Mouse (Mus musculus): Measurements from ENCODE around the gene Cux1. TPM values are rescaled to one million over a fixed set of nuclear protein-coding genes. Genes with fewer than 3 reads are reported as not detected.

Gene Cux1
- polyA plus RNA-seq (2015; fragmentation: Nextera tagmentation; extraction: Ambion mirVana) = 104 and 106 TPM in 2 replicates

DNA sequence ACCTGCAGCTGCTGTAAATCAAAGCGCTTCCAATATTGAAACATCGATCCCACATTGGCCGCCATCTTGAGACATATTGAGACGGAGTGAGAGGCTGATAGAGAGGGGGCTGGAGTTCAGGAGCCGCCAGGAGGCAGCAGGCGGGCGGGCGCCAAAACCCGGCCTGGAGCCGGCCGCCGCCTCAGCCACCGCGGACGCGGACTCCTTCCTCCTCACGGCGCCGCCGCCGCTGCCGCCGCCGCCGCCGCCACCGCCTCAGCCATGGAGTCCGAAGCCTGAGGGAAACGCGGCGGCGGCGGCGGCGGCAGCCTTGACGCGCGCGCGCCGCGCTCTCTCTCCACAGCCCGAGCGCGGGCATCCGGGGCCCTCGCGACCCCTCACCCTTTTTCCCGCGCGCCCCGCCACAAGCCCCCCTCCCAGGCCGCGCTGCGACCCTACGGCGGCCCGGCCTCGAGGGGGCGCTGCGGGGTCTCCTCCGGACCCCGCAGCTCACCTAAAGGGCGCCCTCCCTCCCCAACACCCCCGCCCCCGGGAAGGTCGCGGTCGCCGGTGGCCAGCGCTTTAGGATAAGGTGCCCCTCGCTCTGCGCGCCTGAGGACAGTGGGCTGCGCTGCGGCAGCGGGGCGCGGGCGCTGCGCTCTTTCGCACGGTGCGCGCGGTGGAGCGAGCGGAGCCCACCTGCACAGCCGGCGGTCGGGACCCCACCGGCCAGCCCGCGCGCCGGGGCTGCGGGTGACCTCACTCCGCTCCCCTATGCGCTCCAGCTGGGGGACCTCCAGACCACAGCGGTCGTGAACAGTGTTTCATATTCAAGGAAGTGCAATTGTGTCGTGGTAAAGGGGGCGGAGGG, at the start of gene Cux1:
TSS of gene Cux1 (minus strand) at position 315 of the 850 bp plus-strand sequence.
- peak; percentile 92 for ATAC-seq (ENCODE audit: low FRiP score)
- H3K9ac ChIP-seq = peak within 1 kb of the TSS; percentile 92
- peak within 1 kb of the TSS; percentile 98 for H3K27ac ChIP-seq
- H3K4me2 ChIP-seq = peak within 1 kb of the TSS; percentile 98
- peak within 1 kb of the TSS; percentile 98 for H3K4me3 ChIP-seq
- H3K9me3 ChIP-seq = no peaks in the 10 kb centered on the region
- peaks cover 41% of the 10 kb centered on the region for H3K4me1 ChIP-seq (replicated peaks)
- peaks cover 36% of the 10 kb centered on the region for H3K27me3 ChIP-seq
- no peaks in the 10 kb centered on the region for H3K36me3 ChIP-seq
- WGBS = under 1% methylated on average over 71 of the region's 103 CpGs

DNA sequence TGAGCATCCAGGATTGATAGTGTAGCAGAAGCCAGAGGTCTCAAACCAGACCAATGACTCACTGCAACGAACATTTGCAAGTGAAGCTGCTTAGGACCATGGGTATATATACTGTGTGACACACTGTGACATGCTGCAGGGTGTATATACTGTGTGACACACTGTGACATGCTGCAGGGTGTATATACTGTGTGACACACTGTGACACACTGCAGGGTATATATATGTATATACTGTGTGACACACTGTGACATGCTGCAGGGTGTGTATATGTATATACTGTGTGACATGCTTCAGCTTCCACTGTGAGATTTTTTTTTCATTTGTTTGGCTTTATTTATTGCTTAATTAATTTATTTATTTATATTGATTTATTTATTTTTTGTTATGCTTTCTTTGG, 45.1 kb upstream of the Cux1 start:
- H3K4me1 ChIP-seq (replicated peaks) = no peaks in the 10 kb centered on the region
- H3K4me2 ChIP-seq = no peak overlapping the region
- H3K9ac ChIP-seq = no peak overlapping the region
- no peak overlapping the region for H3K27ac ChIP-seq
- H3K36me3 ChIP-seq = no peaks in the 10 kb centered on the region
- H3K27me3 ChIP-seq = peaks cover 3% of the 10 kb centered on the region
- H3K4me3 ChIP-seq = no peak overlapping the region
- H3K9me3 ChIP-seq = no peaks in the 10 kb centered on the region
- ATAC-seq (ENCODE audit: low FRiP score) = no peak
- WGBS = 81% methylated on average over 1 of the region's 1 CpGs

DNA sequence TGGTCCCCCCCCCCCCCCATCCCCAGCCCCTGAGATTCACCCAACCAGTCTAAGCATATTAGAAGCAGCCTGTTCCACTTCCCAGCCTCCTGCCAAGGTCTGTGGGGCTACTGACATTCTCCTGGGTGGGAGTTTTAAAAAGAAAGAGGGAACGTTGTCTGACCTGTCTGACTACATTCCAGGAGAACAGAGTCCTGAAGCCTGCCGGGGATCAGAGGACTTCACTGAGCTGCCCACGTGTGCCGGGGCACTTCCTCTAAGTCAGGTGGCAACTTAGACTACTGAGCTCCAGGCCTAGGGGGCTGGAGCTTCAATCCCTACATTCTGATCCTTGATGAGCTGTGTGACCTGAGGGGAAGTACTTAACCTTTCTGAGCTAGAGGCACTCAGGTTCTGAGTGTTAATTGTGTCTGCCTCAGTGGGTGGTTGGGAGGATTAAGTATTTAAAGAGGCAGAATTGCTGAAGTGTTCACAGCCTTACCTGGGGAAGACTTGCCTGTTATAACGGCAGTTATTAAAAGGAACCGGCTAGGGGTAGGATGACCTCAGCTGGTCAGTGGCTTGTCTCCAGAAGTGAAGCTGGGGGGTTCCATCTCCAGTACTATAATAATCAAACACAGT, 41.6 kb upstream of the Cux1 start:
- 66% methylated on average over 6 of the region's 6 CpGs for WGBS
- ATAC-seq (ENCODE audit: low FRiP score) = no peak
- no peak overlapping the region for H3K9ac ChIP-seq

DNA sequence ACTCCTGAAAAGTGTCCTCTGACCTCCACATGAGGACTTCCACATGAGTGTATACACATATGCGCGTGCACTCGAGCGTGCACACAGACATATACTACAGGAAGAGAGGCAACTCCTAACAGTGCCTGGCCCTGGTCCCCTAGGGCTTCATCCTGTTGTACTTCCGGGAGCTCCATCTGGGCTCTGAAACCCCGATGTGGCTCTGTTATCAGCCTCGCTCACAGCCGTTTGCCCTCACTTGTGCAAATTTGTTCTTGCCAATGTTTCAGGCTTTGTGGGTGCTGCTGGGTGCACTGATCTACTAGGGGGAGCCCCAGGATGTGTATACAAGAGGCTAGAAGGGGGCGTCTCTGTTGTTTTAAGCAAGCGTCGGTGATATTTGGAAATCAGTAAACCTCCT, 37.9 kb upstream of the Cux1 start:
- Histone ChIP-seq H3K9ac (no peak overlapping the region), H3K27ac (no peak overlapping the region), H3K4me3 (no peak overlapping the region), H3K36me3 (no peaks in the 10 kb centered on the region), H3K4me1 (replicated peaks) (no peaks in the 10 kb centered on the region), H3K27me3 (no peaks in the 10 kb centered on the region), H3K9me3 (no peaks in the 10 kb centered on the region), H3K4me2 (no peak overlapping the region)
- WGBS = 85% methylated on average over 11 of the region's 11 CpGs
- no peak for ATAC-seq (ENCODE audit: low FRiP score)

More for the DNA sequence above, 41.6 kb upstream of the Cux1 start:
- Histone ChIP-seq H3K36me3 (no peaks in the 10 kb centered on the region), H3K27ac (no peak overlapping the region), H3K4me2 (no peak overlapping the region), H3K9me3 (no peaks in the 10 kb centered on the region), H3K4me1 (replicated peaks) (no peaks in the 10 kb centered on the region), H3K4me3 (no peak overlapping the region), H3K27me3 (no peaks in the 10 kb centered on the region)

DNA sequence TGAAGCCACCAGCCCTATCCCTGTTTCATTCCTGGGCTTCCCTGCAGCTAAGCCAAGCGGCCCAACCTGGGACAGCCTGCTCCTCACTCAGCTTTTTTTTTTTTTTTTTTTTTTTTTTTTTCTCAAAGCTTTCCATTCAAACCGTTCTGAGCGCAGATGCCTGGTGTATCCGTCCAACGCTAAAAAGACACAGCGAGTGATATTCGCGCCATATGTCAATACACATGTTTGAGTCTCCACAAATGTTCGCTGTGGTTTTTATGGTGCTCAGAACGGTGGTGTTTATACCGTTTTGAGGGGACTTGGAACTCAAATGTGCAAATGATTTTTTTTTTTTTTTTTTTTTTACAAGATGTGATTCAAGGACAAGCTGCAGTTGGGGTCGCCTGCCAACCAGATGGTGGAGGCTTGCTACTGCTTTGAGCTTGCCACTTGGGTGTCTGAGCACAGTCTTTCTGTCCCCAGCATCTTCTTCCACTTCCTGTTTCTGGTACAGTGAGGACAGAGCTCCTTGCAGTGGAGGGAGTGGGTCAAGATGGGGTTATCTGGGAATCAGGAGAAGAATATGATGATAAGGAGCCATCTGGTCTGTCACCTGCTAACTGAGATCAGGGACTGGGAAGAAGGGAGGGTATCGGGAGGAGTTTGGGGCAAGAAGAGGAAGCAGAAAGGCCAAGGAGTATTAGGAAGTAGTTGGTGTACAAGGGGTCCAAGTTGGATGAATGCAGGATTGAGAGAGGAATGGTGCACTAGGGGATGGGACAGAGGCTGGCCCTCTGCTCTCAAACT, 36.1 kb upstream of the Cux1 start:
- WGBS = 77% methylated on average over 13 of the region's 13 CpGs
- no peak for ATAC-seq (ENCODE audit: low FRiP score)
- Histone ChIP-seq H3K36me3 (no peaks in the 10 kb centered on the region), H3K9ac (no peak overlapping the region), H3K4me2 (no peak overlapping the region), H3K27me3 (no peaks in the 10 kb centered on the region), H3K4me3 (no peak overlapping the region), H3K4me1 (replicated peaks) (no peaks in the 10 kb centered on the region), H3K27ac (no peak overlapping the region), H3K9me3 (no peaks in the 10 kb centered on the region)

DNA sequence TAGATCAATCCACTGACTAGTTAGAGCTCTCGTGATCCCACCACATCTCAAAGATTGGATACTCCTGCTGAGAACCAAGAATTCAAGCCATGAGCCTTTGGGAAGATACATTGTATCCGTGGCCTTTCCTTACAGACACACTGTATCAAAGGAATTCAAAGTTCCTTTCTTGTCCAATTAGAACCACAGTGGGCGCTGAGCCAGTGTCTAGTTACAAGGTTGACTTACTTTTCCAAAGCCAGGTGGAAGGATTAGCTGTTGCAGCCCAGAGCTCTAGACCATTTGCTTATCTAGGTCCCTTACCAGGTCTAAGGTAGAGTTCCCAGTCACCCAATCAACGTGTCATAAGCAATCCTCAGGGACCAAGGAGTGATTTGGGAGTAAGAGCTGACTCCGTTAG, 33.2 kb upstream of the Cux1 start:
- Histone ChIP-seq H3K4me1 (replicated peaks) (no peaks in the 10 kb centered on the region), H3K4me2 (no peak overlapping the region), H3K36me3 (no peaks in the 10 kb centered on the region), H3K4me3 (no peak overlapping the region), H3K27me3 (no peaks in the 10 kb centered on the region), H3K27ac (no peak overlapping the region), H3K9ac (no peak overlapping the region), H3K9me3 (no peaks in the 10 kb centered on the region)
- 80% methylated on average over 5 of the region's 5 CpGs for WGBS
- ATAC-seq (ENCODE audit: low FRiP score) = no peak

DNA sequence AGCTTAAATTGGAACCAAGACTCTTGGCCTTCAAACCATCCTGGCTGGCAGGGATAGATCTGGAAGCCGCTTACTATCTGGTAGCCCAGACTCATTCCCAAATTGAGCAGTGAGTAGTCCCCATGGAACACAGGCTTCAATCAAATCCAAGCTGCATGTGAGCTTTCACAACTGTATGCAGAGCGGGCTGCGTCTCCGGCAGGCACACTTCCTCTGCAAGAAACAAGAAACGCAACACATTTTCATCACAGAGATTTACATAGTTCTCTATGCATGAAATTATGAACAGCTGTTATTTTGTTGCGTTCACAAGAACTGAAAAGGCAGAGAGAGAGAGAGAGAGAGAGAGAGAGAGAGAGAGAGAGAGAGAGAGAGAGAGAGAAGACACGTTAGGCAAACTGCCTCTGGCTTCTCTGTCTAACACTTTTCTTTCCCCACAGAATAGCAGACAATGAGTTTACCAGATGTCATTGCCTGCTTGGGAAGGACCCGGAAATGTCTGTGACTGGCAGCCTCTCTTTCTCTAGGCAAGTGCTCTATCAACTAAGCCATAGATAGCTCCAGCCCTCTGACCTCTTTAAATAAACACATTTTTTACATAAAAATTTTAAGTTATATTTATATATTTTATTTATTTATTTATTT, 27.7 kb upstream of the Cux1 start:
- H3K27ac ChIP-seq = peak overlapping the region; percentile 48
- H3K4me1 ChIP-seq (replicated peaks) = peaks cover 3% of the 10 kb centered on the region; the same call in 1 of the 2 replicates
- no peaks in the 10 kb centered on the region for H3K36me3 ChIP-seq
- no peak overlapping the region for H3K4me2 ChIP-seq
- H3K27me3 ChIP-seq = no peaks in the 10 kb centered on the region
- ATAC-seq (ENCODE audit: low FRiP score) = no peak
- H3K9ac ChIP-seq = no peak overlapping the region
- no peak overlapping the region for H3K4me3 ChIP-seq
- no peaks in the 10 kb centered on the region for H3K9me3 ChIP-seq
- WGBS = 55% methylated on average over 8 of the region's 8 CpGs

DNA sequence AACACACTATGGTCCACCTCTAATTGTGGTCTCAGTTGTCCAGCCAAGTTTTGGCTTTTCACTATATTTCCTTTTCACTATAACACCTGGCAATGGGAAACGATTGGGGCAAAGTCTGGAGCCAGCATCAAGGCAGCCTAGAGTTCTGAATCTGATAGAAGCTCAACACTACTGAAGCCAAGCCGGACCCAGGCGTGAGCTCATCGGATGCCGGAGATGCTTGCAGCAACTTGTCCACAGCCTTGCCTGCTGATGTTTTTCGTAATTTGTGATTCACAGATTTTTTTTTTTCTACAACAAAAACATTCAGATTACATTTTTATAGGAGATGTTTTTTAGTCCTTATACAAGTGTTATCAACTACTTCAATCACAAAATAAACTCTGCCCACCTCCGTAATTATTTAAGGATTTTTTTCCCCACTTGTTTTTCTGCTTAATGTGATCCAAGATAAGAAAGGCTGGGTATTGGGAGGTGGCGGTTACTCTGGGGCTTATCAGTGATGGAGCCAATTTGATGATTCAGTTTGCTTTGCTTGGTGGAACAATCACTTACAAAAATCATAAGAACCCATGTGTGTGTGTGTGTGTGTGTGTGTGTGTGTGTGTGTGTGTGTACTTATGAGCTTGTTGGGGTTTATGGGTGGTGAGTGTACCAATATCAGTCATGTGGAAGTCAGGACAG, 24.7 kb upstream of the Cux1 start:
- Histone ChIP-seq H3K36me3 (no peaks in the 10 kb centered on the region), H3K4me3 (no peak overlapping the region), H3K4me2 (no peak overlapping the region), H3K27ac (no peak overlapping the region), H3K9me3 (no peaks in the 10 kb centered on the region), H3K9ac (no peak overlapping the region), H3K4me1 (replicated peaks) (peaks cover 3% of the 10 kb centered on the region; the same call in 1 of the 2 replicates), H3K27me3 (no peaks in the 10 kb centered on the region)
- ATAC-seq (ENCODE audit: low FRiP score) = no peak
- WGBS = 93% methylated on average over 8 of the region's 8 CpGs

DNA sequence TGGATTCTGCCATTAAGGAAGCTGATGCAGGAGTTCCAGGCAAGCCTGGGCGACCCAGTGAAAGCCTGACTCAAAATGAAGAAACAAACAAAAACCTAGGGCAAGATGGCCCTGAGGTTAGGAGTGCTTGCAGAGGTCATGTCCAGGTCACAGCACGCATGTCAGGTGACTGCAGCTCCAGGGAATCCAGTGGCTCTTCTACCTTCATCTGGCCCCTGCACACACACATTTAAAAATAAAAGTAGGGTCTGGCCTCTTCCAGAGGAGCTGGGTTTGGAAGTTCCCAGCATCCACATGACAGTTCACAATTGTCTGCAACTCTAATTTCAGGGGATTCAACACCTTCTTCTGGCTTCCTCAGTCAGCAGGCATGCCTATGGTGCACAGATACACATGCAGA, 21.7 kb upstream of the Cux1 start:
- Histone ChIP-seq H3K27me3 (no peaks in the 10 kb centered on the region), H3K4me1 (replicated peaks) (no peaks in the 10 kb centered on the region), H3K9ac (no peak overlapping the region), H3K27ac (no peak overlapping the region), H3K4me2 (no peak overlapping the region), H3K9me3 (no peaks in the 10 kb centered on the region), H3K4me3 (no peak overlapping the region), H3K36me3 (no peaks in the 10 kb centered on the region)
- WGBS = 69% methylated on average over 2 of the region's 2 CpGs
- no peak for ATAC-seq (ENCODE audit: low FRiP score)

DNA sequence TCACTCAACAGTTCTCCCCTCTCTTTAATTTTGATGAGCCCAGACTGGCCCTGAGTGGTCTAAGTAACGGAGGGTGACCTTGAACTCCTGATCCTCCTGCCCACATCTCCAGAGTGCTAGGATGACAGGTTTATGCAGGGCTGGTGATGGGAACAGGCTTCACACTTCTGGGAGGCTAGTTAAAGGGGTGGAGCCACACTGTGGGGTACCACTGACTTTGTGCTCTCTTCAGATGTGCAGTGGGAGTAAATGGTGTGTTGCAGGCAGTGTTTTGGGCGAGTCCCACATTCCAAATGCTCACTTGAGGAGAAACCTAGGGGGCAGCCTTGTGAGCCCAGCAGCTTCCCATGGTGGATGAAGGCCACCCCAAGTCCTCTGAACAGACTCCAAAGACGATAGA, 21.2 kb upstream of the Cux1 start:
- Histone ChIP-seq H3K9me3 (no peaks in the 10 kb centered on the region), H3K4me2 (no peak overlapping the region), H3K27me3 (no peaks in the 10 kb centered on the region), H3K4me1 (replicated peaks) (no peaks in the 10 kb centered on the region), H3K36me3 (no peaks in the 10 kb centered on the region), H3K27ac (no peak overlapping the region), H3K4me3 (no peak overlapping the region), H3K9ac (no peak overlapping the region)
- ATAC-seq (ENCODE audit: low FRiP score) = no peak
- 74% methylated on average over 3 of the region's 3 CpGs for WGBS

DNA sequence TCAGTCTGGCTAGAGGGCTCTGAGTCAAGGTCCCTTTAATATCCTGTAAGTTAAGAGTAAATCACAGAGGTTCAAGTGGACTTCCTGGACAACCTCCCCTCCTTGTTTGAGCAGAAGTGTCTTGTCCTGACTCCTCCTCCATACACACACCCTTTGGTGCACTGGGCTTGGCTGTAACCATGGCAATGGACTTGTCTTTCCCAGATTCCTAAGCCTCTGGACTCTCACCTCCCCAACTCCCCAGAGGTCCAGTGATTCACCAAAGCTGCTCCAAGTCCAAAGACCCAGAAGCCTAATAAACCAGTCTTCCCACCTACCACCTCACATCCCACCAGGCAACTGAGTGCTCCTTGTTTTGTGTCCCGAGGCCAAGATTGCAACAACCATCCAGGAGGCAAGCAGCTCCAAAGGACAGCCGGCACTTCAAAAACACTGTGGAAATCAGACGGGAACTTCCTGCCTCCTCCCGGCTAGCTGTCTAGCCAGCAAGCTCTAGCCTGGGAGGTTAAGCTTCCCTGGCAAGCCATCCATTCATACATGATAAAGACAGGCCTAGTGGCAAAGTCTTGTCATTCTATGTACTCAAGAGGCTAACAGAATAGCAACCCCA, 17.5 kb upstream of the Cux1 start:
- Histone ChIP-seq H3K27me3 (peaks cover 36% of the 10 kb centered on the region), H3K36me3 (no peaks in the 10 kb centered on the region), H3K9me3 (peaks cover 5% of the 10 kb centered on the region; the same call in 1 of the 2 replicates), H3K27ac (no peak overlapping the region), H3K9ac (no peak overlapping the region), H3K4me2 (no peak overlapping the region), H3K4me3 (no peak overlapping the region), H3K4me1 (replicated peaks) (peaks cover 10% of the 10 kb centered on the region)
- ATAC-seq (ENCODE audit: low FRiP score) = no peak
- WGBS = 68% methylated on average over 4 of the region's 4 CpGs

All from hindbrain, embryonic 13.5 days (tissue).